8 mouse cellular contexts compared by ENCODE assay signal in genomic region chr11:119127147-119127546, GRCm38 (mm10). TPM values are rescaled to one million over a fixed set of nuclear protein-coding genes. Genes with fewer than 3 reads are reported as not detected.
DNase-seq lines count a peak whose midpoint lies in the region; ATAC-seq and TF ChIP-seq lines count a peak whose summit lies in the region.

No protein-coding gene starts in this region.

- no peak overlapping the region for H3K4me3 ChIP-seq in hindbrain, embryonic 12.5 days
- no peak overlapping the region for H3K4me3 ChIP-seq in liver, postnatal 0 days (ENCODE audit: low read depth, low read length)
- no peak overlapping the region for H3K4me3 ChIP-seq in stomach, postnatal 0 days (ENCODE audit: low read depth, low read length)

- no peak overlapping the region for H3K4me2 ChIP-seq in hindbrain, embryonic 12.5 days (replicated peaks)
- no peak overlapping the region; the same call in 1 of the 2 replicates for H3K4me2 ChIP-seq in liver, postnatal 0 days (ENCODE audit: low read depth, low read length)
- no peak overlapping the region for H3K4me2 ChIP-seq in stomach, postnatal 0 days (replicated peaks; ENCODE audit: low read depth)

- H3K9me3 ChIP-seq in hindbrain, embryonic 12.5 days (replicated peaks), result peaks cover 3% of the 10 kb centered on the region; the same call in 1 of the 2 replicates
- H3K9me3 ChIP-seq in liver, postnatal 0 days (ENCODE audit: low read length), result no peaks in the 10 kb centered on the region
- no peaks in the 10 kb centered on the region for H3K9me3 ChIP-seq in stomach, postnatal 0 days (ENCODE audit: control insufficient read depth, low read length)

- peaks cover 18% of the 10 kb centered on the region for H3K27me3 ChIP-seq in hindbrain, embryonic 12.5 days
- H3K27me3 ChIP-seq in liver, postnatal 0 days (ENCODE audit: insufficient read depth, low read length), result no peaks in the 10 kb centered on the region
- no peaks in the 10 kb centered on the region for H3K27me3 ChIP-seq in stomach, postnatal 0 days (ENCODE audit: control insufficient read depth, insufficient read depth, low read length)

- 44% methylated on average over 12 of the region's 12 CpGs for WGBS in hindbrain, embryonic 12.5 days
- 46% methylated on average over 12 of the region's 12 CpGs for WGBS in liver, postnatal 0 days (ENCODE audit: insufficient replicate concordance)
- WGBS in stomach, postnatal 0 days, result 34% methylated on average over 12 of the region's 12 CpGs

- no peak for TF ChIP-seq EP300 in liver, postnatal 0 days (IDR thresholded peaks at IDR 0.05; ENCODE audit: low read depth)
- no peak for TF ChIP-seq EP300 in stomach, postnatal 0 days (optimal IDR thresholded peaks at IDR 0.05)

- ATAC-seq in hindbrain, embryonic 12.5 days (ENCODE audit: low FRiP score), result no peak
- no peak for ATAC-seq in liver, postnatal 0 days
- no peak for ATAC-seq in stomach, postnatal 0 days (ENCODE audit: low FRiP score, low TSS enrichment)
- ATAC-seq in cerebellum, adult (ENCODE audit: insufficient number of reproducible peaks, low FRiP score, low TSS enrichment), result no peak

- no peaks in the 10 kb centered on the region for H3K36me3 ChIP-seq in hindbrain, embryonic 12.5 days
- H3K36me3 ChIP-seq in liver, postnatal 0 days (replicated peaks; ENCODE audit: insufficient read depth, low read length), result no peaks in the 10 kb centered on the region
- no peaks in the 10 kb centered on the region for H3K36me3 ChIP-seq in stomach, postnatal 0 days (ENCODE audit: control insufficient read depth, insufficient read depth, low read length)

- H3K27ac ChIP-seq in hindbrain, embryonic 12.5 days, result peak overlapping the region; percentile 32; the same call in 1 of the 2 replicates
- H3K27ac ChIP-seq in liver, postnatal 0 days (ENCODE audit: low read depth), result peak overlapping the region; percentile 85
- peak overlapping the region; percentile 73 for H3K27ac ChIP-seq in stomach, postnatal 0 days (replicated peaks)

- no peak for TF ChIP-seq CTCF in liver, postnatal 0 days (IDR thresholded peaks at IDR 0.05; ENCODE audit: low read depth)
- TF ChIP-seq CTCF in stomach, postnatal 0 days (IDR thresholded peaks at IDR 0.05; ENCODE audit: low read depth), result no peak

- intact Hi-C loops in gastrocnemius, postnatal 14 days (cut with DNase I; ENCODE audit: low total_unique reads), result no loop called here

- peaks cover 51% of the 10 kb centered on the region for H3K4me1 ChIP-seq in hindbrain, embryonic 12.5 days
- peaks cover 50% of the 10 kb centered on the region for H3K4me1 ChIP-seq in liver, postnatal 0 days (ENCODE audit: insufficient read depth)
- H3K4me1 ChIP-seq in stomach, postnatal 0 days (replicated peaks; ENCODE audit: control insufficient read depth, insufficient read depth), result peaks cover 9% of the 10 kb centered on the region

- DNase-seq in urinary bladder, postnatal 25 days (ENCODE audit: low spot score), result peak; percentile 25
- DNase-seq in urinary bladder, adult 18-20 months (ENCODE audit: low spot score in 2 of 2), result no peak
- DNase-seq in liver, postnatal 0 days, result no peak
- DNase-seq in stomach, postnatal 0 days (ENCODE audit: low spot score), result peak; percentile 57
- no peak for DNase-seq in frontal cortex, postnatal 25 days (ENCODE audit: low spot score in 2 of 2)
- no peak for DNase-seq in gastrocnemius, postnatal 14 days

- H3K9ac ChIP-seq in hindbrain, embryonic 12.5 days, result no peak overlapping the region
- no peak overlapping the region for H3K9ac ChIP-seq in liver, postnatal 0 days (replicated peaks)
- H3K9ac ChIP-seq in stomach, postnatal 0 days (ENCODE audit: low read length), result peak overlapping the region; percentile 9; the same call in 1 of the 2 replicates

RNA-seq across cellular contexts. Expression of gene Cbx4, which starts 41.1 kb away (rescaled TPM):
- polyA plus RNA-seq in hindbrain, embryonic 12.5 days (2016; fragmentation: Nextera tagmentation; extraction: Ambion mirVana), result 13.2 and 15.0 TPM in 2 replicates
- polyA plus RNA-seq in liver, postnatal 0 days (2015; fragmentation: Nextera tagmentation; extraction: Ambion mirVana), result 2.8 and 4.7 TPM in 2 replicates
- 9.6 and 11.2 TPM in 2 replicates for polyA plus RNA-seq in stomach, postnatal 0 days (2015; fragmentation: Nextera tagmentation; extraction: Ambion mirVana)
- total RNA-seq in gastrocnemius, postnatal 14 days (2021), result 1 to 10 TPM; 4.7 to 5.9 TPM

Comparison
In these comparisons a context has a peak if more than half of its experiments do, and no peak if none do; other contexts are left out.
1. DNase-seq: peak in urinary bladder, postnatal 25 days (single experiment) and stomach, postnatal 0 days (single experiment); none in urinary bladder, adult 18-20 months (0 of 2), liver, postnatal 0 days (single experiment), frontal cortex, postnatal 25 days (0 of 2) and gastrocnemius, postnatal 14 days (single experiment).
2. H3K27ac ChIP-seq: peak in every context shown above with its lines; median percentile 85 in liver, postnatal 0 days; 73 in stomach, postnatal 0 days; 32 in hindbrain, embryonic 12.5 days.